Mouse (Mus musculus) liver, embryonic 14.5 days (tissue): ENCODE measurements around the gene Ltbp4.

ENCODE experiments used
- CTCF ChIP-seq: IDR thresholded peaks from 2 replicates; pipeline ENCODE4 v1.5.1; 2016; ENCODE audit warnings: antibody characterized with exemption, low read depth, control low read depth
- EP300 ChIP-seq: IDR thresholded peaks from 2 replicates; pipeline ENCODE4 v1.6.1; 2016; ENCODE audit warnings: antibody characterized with exemption, low read depth

- no peak for TF ChIP-seq CTCF
- no peak for TF ChIP-seq EP300
These were observed 5.6 kb downstream of the Ltbp4 start for GRCm38 (mm10) chr7:27331854-27332253.
